Mouse (Mus musculus) lung, postnatal 36 days (tissue): Measurements from ENCODE around the gene Ttll8.

Experiments
- DNase-seq: peaks from one replicate; pipeline ENCODE4 v3.0.0; 2022; ENCODE audit warnings: mixed read lengths

The Ttll8 gene

GRCm38 (mm10) chr15:88954368-88955072 is at the start of gene Ttll8:
Gene Ttll8 (minus strand): TSS chr15:88954418.
- peak; percentile 62 for DNase-seq

- DNase-seq = no peak
Measured at GRCm38 (mm10) chr15:89001245-89001644, 47.0 kb upstream of the Ttll8 start.

GRCm38 (mm10) chr15:89000367-89000766 is 46.1 kb upstream of the Ttll8 start:
- no peak for DNase-seq

- DNase-seq = peak; percentile 34
Measured at GRCm38 (mm10) chr15:88999124-88999523, 44.9 kb upstream of the Ttll8 start.

- no peak for DNase-seq
Measured at GRCm38 (mm10) chr15:88998636-88999035, 44.4 kb upstream of the Ttll8 start.

- DNase-seq = peak; percentile 52
Measured at GRCm38 (mm10) chr15:88989236-88989635, 35.0 kb upstream of the Ttll8 start.

GRCm38 (mm10) chr15:88982534-88983079 is 28.4 kb upstream of the Ttll8 start, which contains the start of gene Mov10l1:
Gene Mov10l1 (plus strand): TSS chr15:88982909.
- no peak for DNase-seq

- no peak for DNase-seq
Measured at GRCm38 (mm10) chr15:88979138-88979446, 24.9 kb upstream of the Ttll8 start.

GRCm38 (mm10) chr15:88978281-88979137 is 24.3 kb upstream of the Ttll8 start, which contains the start of gene Mlc1:
Gene Mlc1 (minus strand): TSS chr15:88979007.
- peak; percentile 84 for DNase-seq

GRCm38 (mm10) chr15:88972300-88972699 is 18.1 kb upstream of the Ttll8 start:
- DNase-seq = no peak

GRCm38 (mm10) chr15:88964070-88964578 is 9.9 kb upstream of the Ttll8 start:
- no peak for DNase-seq

GRCm38 (mm10) chr15:88957522-88957921 is 3.3 kb upstream of the Ttll8 start:
- no peak for DNase-seq

GRCm38 (mm10) chr15:88955342-88955741 is 1.1 kb upstream of the Ttll8 start:
- no peak for DNase-seq

- DNase-seq = no peak
Measured at GRCm38 (mm10) chr15:88951246-88951645, 3.0 kb downstream of the Ttll8 start.

GRCm38 (mm10) chr15:88946851-88947250 is 7.4 kb downstream of the Ttll8 start:
- peak; percentile 44 for DNase-seq

GRCm38 (mm10) chr15:88943896-88944551 is 10.2 kb downstream of the Ttll8 start:
- peak; percentile 41 for DNase-seq

- DNase-seq = no peak
Measured at GRCm38 (mm10) chr15:88942783-88943182, 11.4 kb downstream of the Ttll8 start.

- no peak for DNase-seq
Measured at GRCm38 (mm10) chr15:88937291-88937650, 16.9 kb downstream of the Ttll8 start.

- no peak for DNase-seq
Measured at GRCm38 (mm10) chr15:88936619-88937290, 17.5 kb downstream of the Ttll8 start.

- DNase-seq = no peak
Measured at GRCm38 (mm10) chr15:88934141-88934540, 20.1 kb downstream of the Ttll8 start.

- DNase-seq = no peak
Measured at GRCm38 (mm10) chr15:88932667-88933066, 21.6 kb downstream of the Ttll8 start.

GRCm38 (mm10) chr15:88921992-88922310 is 32.3 kb downstream of the Ttll8 start:
- DNase-seq = peak; percentile 76
